Mouse (Mus musculus) MEL (cell line): Measurements from ENCODE around the gene Ip6k3. TPM values are rescaled to one million over a fixed set of nuclear protein-coding genes. Genes with fewer than 3 reads are reported as not detected.

ENCODE experiments used
- DNase-seq: peaks from one replicate; pipeline ENCODE4 v3.0.0; 2011; ENCODE audit warnings: low read depth, low spot score
- H3K27ac ChIP-seq: 2 replicates; pipeline ENCODE4 v1.5.1; 2012; ENCODE audit warnings: low read depth, mild to moderate bottlenecking, control low read depth, low read length, moderate library complexity; ENCODE audit not compliant: control insufficient read depth
- H3K27me3 ChIP-seq, 2 experiments: fragments of 150-350 bp in 1 of 2; sonication (generic) in 1 of 2; 2 replicates each; pipeline ENCODE4 v1.6.1; 2012; ENCODE audit warnings: low read length in 2 of 2, mild to moderate bottlenecking in 2 of 2, improper control_type of control experiment in 1 of 2, moderate library complexity in 1 of 2; ENCODE audit not compliant: insufficient read depth in 2 of 2, control insufficient read depth in 1 of 2
- H3K36me3 ChIP-seq, 2 experiments: 2 replicates each; pipeline ENCODE4 v1.6.1; 2012 to 2014; ENCODE audit warnings: low read length in 2 of 2, improper control_type of control experiment in 1 of 2, inconsistent platforms in 1 of 2, mild to moderate bottlenecking in 1 of 2; ENCODE audit not compliant: insufficient read depth in 2 of 2, control insufficient read depth in 1 of 2
- H3K4me1 ChIP-seq, 2 experiments: fragments of 150-350 bp in 1 of 2; sonication (generic) in 1 of 2; 2 replicates each; pipeline ENCODE4 v1.6.1; 2012; ENCODE audit warnings: low read length in 2 of 2, improper control_type of control experiment in 1 of 2, mild to moderate bottlenecking in 1 of 2; ENCODE audit not compliant: insufficient read depth in 2 of 2, control insufficient read depth in 1 of 2
- H3K4me3 ChIP-seq, 2 experiments: fragments of 150-350 bp in 1 of 2; sonication (generic) in 1 of 2; 2 replicates each; pipeline ENCODE4 v1.5.1; 2012; ENCODE audit warnings: low read depth in 2 of 2, low read length in 2 of 2, mild to moderate bottlenecking in 2 of 2, moderate library complexity in 2 of 2, control low read depth in 1 of 2, improper control_type of control experiment in 1 of 2; ENCODE audit not compliant: control insufficient read depth in 1 of 2, insufficient read depth in 1 of 2
- H3K79me2 ChIP-seq: 2 replicates; pipeline ENCODE4 v1.6.1; 2012; ENCODE audit warnings: mild to moderate bottlenecking, low read length, moderate library complexity; ENCODE audit not compliant: control insufficient read depth, poor library complexity, insufficient read depth
- H3K9ac ChIP-seq: 2 replicates; pipeline ENCODE4 v1.6.1; 2012; ENCODE audit warnings: low read depth, mild to moderate bottlenecking, control low read depth, low read length, moderate library complexity; ENCODE audit not compliant: control insufficient read depth, poor library complexity, severe bottlenecking
- H3K9me3 ChIP-seq: fragments of 150-350 bp; sonication (generic); replicated peaks from 2 replicates; pipeline ENCODE4 v1.6.1; 2012; ENCODE audit warnings: mild to moderate bottlenecking, low read length, improper control_type of control experiment, moderate library complexity; ENCODE audit not compliant: insufficient read depth
- CHD1 ChIP-seq: IDR thresholded peaks from 2 replicates; pipeline ENCODE4 v1.6.1; 2012; ENCODE audit warnings: low read depth, mild to moderate bottlenecking, inconsistent platforms, low read length, improper control_type of control experiment
- CTCF ChIP-seq, 3 experiments: IDR thresholded peaks in 2 of 3; conservative IDR thresholded peaks in 1 of 3; 2 replicates each; pipeline ENCODE4 v1.5.1; 2011 to 2012; ENCODE audit warnings: low read length in 3 of 3, low read depth in 2 of 3, mild to moderate bottlenecking in 2 of 3, improper control_type of control experiment in 1 of 3, inconsistent platforms in 1 of 3, mixed read lengths in 1 of 3, moderate library complexity in 1 of 3; ENCODE audit not compliant: control insufficient read depth in 1 of 3, insufficient read depth in 1 of 3, poor library complexity in 1 of 3, severe bottlenecking in 1 of 3
- ETS1 ChIP-seq: IDR thresholded peaks from 2 replicates; pipeline ENCODE4 v1.6.1; 2012; ENCODE audit warnings: low read depth, mild to moderate bottlenecking, inconsistent platforms, low read length, improper control_type of control experiment, moderate library complexity
- GABPA ChIP-seq: IDR thresholded peaks from 2 replicates; pipeline ENCODE4 v1.6.1; 2012; ENCODE audit warnings: low read depth, mild to moderate bottlenecking, inconsistent platforms, low read length, improper control_type of control experiment, moderate library complexity
- GATA1 ChIP-seq: IDR thresholded peaks from 2 replicates; pipeline ENCODE4 v1.6.1; 2011; ENCODE audit warnings: low read depth, low read length, improper control_type of control experiment
- MAZ ChIP-seq: IDR thresholded peaks from 2 replicates; pipeline ENCODE4 v1.6.1; 2012; ENCODE audit warnings: low read depth, mild to moderate bottlenecking, inconsistent platforms, low read length, improper control_type of control experiment
- MEF2A ChIP-seq: IDR thresholded peaks from 2 replicates; pipeline ENCODE4 v1.6.1; 2014; ENCODE audit warnings: low read depth, mild to moderate bottlenecking, inconsistent platforms, low read length, improper control_type of control experiment; ENCODE audit not compliant: poor library complexity, insufficient replicate concordance, severe bottlenecking; ENCODE audit errors: extremely low read depth
- NELFE ChIP-seq: IDR thresholded peaks from 2 replicates; pipeline ENCODE4 v1.6.1; 2011; ENCODE audit warnings: low read depth, low read length, improper control_type of control experiment
- POLR2AphosphoS2 ChIP-seq: IDR thresholded peaks from 2 replicates; pipeline ENCODE4 v1.6.1; 2011; ENCODE audit warnings: low read length, improper control_type of control experiment
- SIN3A ChIP-seq: IDR thresholded peaks from 2 replicates; pipeline ENCODE4 v1.6.1; 2012; ENCODE audit warnings: low read length, improper control_type of control experiment, inconsistent platforms
- SMC3 ChIP-seq: IDR thresholded peaks from 2 replicates; pipeline ENCODE4 v1.6.1; 2011; ENCODE audit warnings: low read depth, low read length, improper control_type of control experiment
- TAL1 ChIP-seq: IDR thresholded peaks from 2 replicates; pipeline ENCODE4 v1.6.1; 2012; ENCODE audit warnings: mild to moderate bottlenecking, inconsistent platforms, low read length, moderate library complexity, mixed read lengths
- TBP ChIP-seq: IDR thresholded peaks from 2 replicates; pipeline ENCODE4 v1.8.0; 2011; ENCODE audit warnings: low read depth, low read length, improper control_type of control experiment
- UBTF ChIP-seq: IDR thresholded peaks from 2 replicates; pipeline ENCODE4 v1.6.1; 2012; ENCODE audit warnings: low read depth, mild to moderate bottlenecking, inconsistent platforms, low read length, improper control_type of control experiment, moderate library complexity, borderline replicate concordance; ENCODE audit not compliant: insufficient read depth
- USF2 ChIP-seq, 2 experiments: IDR thresholded peaks; 2 replicates each; pipeline ENCODE4 v1.6.1; 2011 to 2012; ENCODE audit warnings: improper control_type of control experiment in 2 of 2, low read length in 2 of 2, borderline replicate concordance in 1 of 2, inconsistent platforms in 1 of 2, low read depth in 1 of 2, mild to moderate bottlenecking in 1 of 2; ENCODE audit not compliant: insufficient read depth in 1 of 2
- ZMIZ1 ChIP-seq: IDR thresholded peaks from 2 replicates; pipeline ENCODE4 v1.6.1; 2012; ENCODE audit warnings: low read depth, mild to moderate bottlenecking, inconsistent platforms, low read length, improper control_type of control experiment, moderate library complexity
- ZNF384 ChIP-seq: IDR thresholded peaks from 2 replicates; pipeline ENCODE4 v1.6.1; 2012; ENCODE audit warnings: low read depth, mild to moderate bottlenecking, inconsistent platforms, low read length, improper control_type of control experiment
- polyA plus RNA-seq, 2 experiments: library from polyadenylated mRNA; stranded (reverse) in 1 of 2; unstranded in 1 of 2; fragments of >175 nt in 1 of 2; fragments of >200 nt in 1 of 2; gene quantifications; 2 replicates each; pipeline versions ENCODE4 v1.2.1 to v1.2.4; 2012; ENCODE audit warnings: low replicate concordance in 2 of 2, low read depth in 1 of 2; ENCODE audit not compliant: insufficient read length in 2 of 2, insufficient read depth in 1 of 2, missing spikeins in 1 of 2
- total RNA-seq: library from RNA; depleted of rRNA; stranded (reverse); fragments of 300-350 nt; gene quantifications from 2 replicates; pipeline ENCODE4 v1.2.3, GENCODE M21; 2012

The Ip6k3 gene
- total and polyA plus RNA-seq, 3 experiments = not detected

- Histone ChIP-seq H3K9ac (no peak overlapping the region), H3K27ac (no peak overlapping the region), H3K4me3 (no peak overlapping the region), H3K4me1 (peaks cover 3 to 7% of the 10 kb centered on the region in 2 experiments; a peak in 3 of 4 replicates), H3K27me3 (no peaks in the 10 kb centered on the region), H3K9me3 (no peaks in the 10 kb centered on the region), H3K36me3 (peaks cover 3 to 5% of the 10 kb centered on the region in 2 experiments), H3K79me2 (no peaks in the 10 kb centered on the region)
- no peak for DNase-seq
- TF ChIP-seq POLR2AphosphoS2 (no peak), CTCF (IDR thresholded peaks at IDR 0.05 in 2 of 3, conservative IDR thresholded peaks at IDR 0.05 in 1 of 3; ENCODE audit: control insufficient read depth in 1 of 3, insufficient read depth in 1 of 3, low read depth in 2 of 3, low read length in 3 of 3, poor library complexity in 1 of 3, severe bottlenecking in 1 of 3) (no peak), NELFE (no peak), GATA1 (no peak), SMC3 (no peak)
Measured at GRCm38 (mm10) chr17:27119540-27119895, 48.1 kb downstream of the Ip6k3 start.

GRCm38 (mm10) chr17:27118676-27119539 is 48.7 kb downstream of the Ip6k3 start:
- Histone ChIP-seq H3K4me3 (no peak overlapping the region), H3K27ac (no peak overlapping the region), H3K9me3 (no peaks in the 10 kb centered on the region), H3K36me3 (peaks cover 0 to under 1% of the 10 kb centered on the region in 2 experiments; a peak in 1 of 4 replicates), H3K4me1 (0 out of 4 replicates have a peak, but pooled peaks cover 0 to 3% of the 10 kb centered on the region in 2 experiments), H3K79me2 (no peaks in the 10 kb centered on the region), H3K9ac (no peak overlapping the region), H3K27me3 (no peaks in the 10 kb centered on the region)
- TF ChIP-seq GABPA = no peak
- TF ChIP-seq CHD1 = no peak
- TF ChIP-seq ZMIZ1 = no peak
- TF ChIP-seq POLR2AphosphoS2 = no peak
- no peak for TF ChIP-seq TAL1
- TF ChIP-seq GATA1 = no peak
- no peak for TF ChIP-seq CTCF (IDR thresholded peaks at IDR 0.05 in 2 of 3, conservative IDR thresholded peaks at IDR 0.05 in 1 of 3; ENCODE audit: control insufficient read depth in 1 of 3, insufficient read depth in 1 of 3, low read depth in 2 of 3, low read length in 3 of 3, poor library complexity in 1 of 3, severe bottlenecking in 1 of 3)
- no peak for TF ChIP-seq USF2 (IDR thresholded peaks at IDR 0.05; ENCODE audit: borderline replicate concordance in 1 of 2, insufficient read depth in 1 of 2, low read depth in 1 of 2, low read length in 2 of 2)
- no peak for TF ChIP-seq MEF2A
- TF ChIP-seq TBP = no peak
- TF ChIP-seq SIN3A = no peak
- TF ChIP-seq MAZ = no peak
- TF ChIP-seq ETS1 = no peak
- TF ChIP-seq NELFE = no peak
- TF ChIP-seq ZNF384 = no peak
- no peak for TF ChIP-seq UBTF
- DNase-seq = no peak
